Mouse (Mus musculus) MEL (cell line): ENCODE results near the gene Hmgb2. TPM values are rescaled to one million over a fixed set of nuclear protein-coding genes. Genes with fewer than 3 reads are reported as not detected.
A peak's percentile ranks its signal among the peaks of the same experiment; 100 is the strongest.

Source experiments
- DNase-seq: peaks from one replicate; pipeline ENCODE4 v3.0.0; 2011; ENCODE audit warnings: low read depth, low spot score
- H3K27ac ChIP-seq: 2 replicates; pipeline ENCODE4 v1.5.1; 2012; ENCODE audit warnings: low read depth, mild to moderate bottlenecking, control low read depth, low read length, moderate library complexity; ENCODE audit not compliant: control insufficient read depth
- H3K27me3 ChIP-seq, 2 experiments: fragments of 150-350 bp in 1 of 2; sonication (generic) in 1 of 2; 2 replicates each; pipeline ENCODE4 v1.6.1; 2012; ENCODE audit warnings: low read length in 2 of 2, mild to moderate bottlenecking in 2 of 2, improper control_type of control experiment in 1 of 2, moderate library complexity in 1 of 2; ENCODE audit not compliant: insufficient read depth in 2 of 2, control insufficient read depth in 1 of 2
- H3K36me3 ChIP-seq, 2 experiments: 2 replicates each; pipeline ENCODE4 v1.6.1; 2012 to 2014; ENCODE audit warnings: low read length in 2 of 2, improper control_type of control experiment in 1 of 2, inconsistent platforms in 1 of 2, mild to moderate bottlenecking in 1 of 2; ENCODE audit not compliant: insufficient read depth in 2 of 2, control insufficient read depth in 1 of 2
- H3K4me1 ChIP-seq, 2 experiments: fragments of 150-350 bp in 1 of 2; sonication (generic) in 1 of 2; 2 replicates each; pipeline ENCODE4 v1.6.1; 2012; ENCODE audit warnings: low read length in 2 of 2, improper control_type of control experiment in 1 of 2, mild to moderate bottlenecking in 1 of 2; ENCODE audit not compliant: insufficient read depth in 2 of 2, control insufficient read depth in 1 of 2
- H3K4me3 ChIP-seq, 2 experiments: fragments of 150-350 bp in 1 of 2; sonication (generic) in 1 of 2; 2 replicates each; pipeline ENCODE4 v1.5.1; 2012; ENCODE audit warnings: low read depth in 2 of 2, low read length in 2 of 2, mild to moderate bottlenecking in 2 of 2, moderate library complexity in 2 of 2, control low read depth in 1 of 2, improper control_type of control experiment in 1 of 2; ENCODE audit not compliant: control insufficient read depth in 1 of 2, insufficient read depth in 1 of 2
- H3K79me2 ChIP-seq: 2 replicates; pipeline ENCODE4 v1.6.1; 2012; ENCODE audit warnings: mild to moderate bottlenecking, low read length, moderate library complexity; ENCODE audit not compliant: control insufficient read depth, poor library complexity, insufficient read depth
- H3K9ac ChIP-seq: 2 replicates; pipeline ENCODE4 v1.6.1; 2012; ENCODE audit warnings: low read depth, mild to moderate bottlenecking, control low read depth, low read length, moderate library complexity; ENCODE audit not compliant: control insufficient read depth, poor library complexity, severe bottlenecking
- H3K9me3 ChIP-seq: fragments of 150-350 bp; sonication (generic); replicated peaks from 2 replicates; pipeline ENCODE4 v1.6.1; 2012; ENCODE audit warnings: mild to moderate bottlenecking, low read length, improper control_type of control experiment, moderate library complexity; ENCODE audit not compliant: insufficient read depth
- BHLHE40 ChIP-seq: IDR thresholded peaks from 2 replicates; pipeline ENCODE4 v1.6.1; 2012; ENCODE audit warnings: low read depth, mild to moderate bottlenecking, inconsistent platforms, low read length, improper control_type of control experiment, borderline replicate concordance
- CHD1 ChIP-seq: IDR thresholded peaks from 2 replicates; pipeline ENCODE4 v1.6.1; 2012; ENCODE audit warnings: low read depth, mild to moderate bottlenecking, inconsistent platforms, low read length, improper control_type of control experiment
- CHD2 ChIP-seq: IDR thresholded peaks from 2 replicates; pipeline ENCODE4 v1.6.1; 2011; ENCODE audit warnings: low read length, improper control_type of control experiment
- CTCF ChIP-seq, 3 experiments: IDR thresholded peaks in 2 of 3; conservative IDR thresholded peaks in 1 of 3; 2 replicates each; pipeline ENCODE4 v1.5.1; 2011 to 2012; ENCODE audit warnings: low read length in 3 of 3, low read depth in 2 of 3, mild to moderate bottlenecking in 2 of 3, improper control_type of control experiment in 1 of 3, inconsistent platforms in 1 of 3, mixed read lengths in 1 of 3, moderate library complexity in 1 of 3; ENCODE audit not compliant: control insufficient read depth in 1 of 3, insufficient read depth in 1 of 3, poor library complexity in 1 of 3, severe bottlenecking in 1 of 3
- E2F4 ChIP-seq: IDR thresholded peaks from 2 replicates; pipeline ENCODE4 v1.6.1; 2011; ENCODE audit warnings: low read depth, low read length, improper control_type of control experiment, borderline replicate concordance
- ELF1 ChIP-seq: IDR thresholded peaks from 2 replicates; pipeline ENCODE4 v1.6.1; 2014; ENCODE audit warnings: low read depth, mild to moderate bottlenecking, inconsistent platforms, low read length, improper control_type of control experiment, moderate library complexity
- ETS1 ChIP-seq: IDR thresholded peaks from 2 replicates; pipeline ENCODE4 v1.6.1; 2012; ENCODE audit warnings: low read depth, mild to moderate bottlenecking, inconsistent platforms, low read length, improper control_type of control experiment, moderate library complexity
- GABPA ChIP-seq: IDR thresholded peaks from 2 replicates; pipeline ENCODE4 v1.6.1; 2012; ENCODE audit warnings: low read depth, mild to moderate bottlenecking, inconsistent platforms, low read length, improper control_type of control experiment, moderate library complexity
- HCFC1 ChIP-seq: IDR thresholded peaks from 2 replicates; pipeline ENCODE4 v1.6.1; 2012; ENCODE audit warnings: low read depth, mild to moderate bottlenecking, inconsistent platforms, low read length, improper control_type of control experiment, moderate library complexity
- KAT2A ChIP-seq: conservative IDR thresholded peaks from 2 replicates; pipeline ENCODE4 v1.6.1; 2012; ENCODE audit warnings: low read depth, low read length, improper control_type of control experiment, inconsistent platforms
- MAFK ChIP-seq: IDR thresholded peaks from 2 replicates; pipeline ENCODE4 v1.6.1; 2011; ENCODE audit warnings: low read depth, mild to moderate bottlenecking, low read length, improper control_type of control experiment, borderline replicate concordance
- MAX ChIP-seq: IDR thresholded peaks from 2 replicates; pipeline ENCODE4 v1.6.1; 2011; ENCODE audit warnings: low read length, improper control_type of control experiment
- MAZ ChIP-seq: IDR thresholded peaks from 2 replicates; pipeline ENCODE4 v1.6.1; 2012; ENCODE audit warnings: low read depth, mild to moderate bottlenecking, inconsistent platforms, low read length, improper control_type of control experiment
- MEF2A ChIP-seq: IDR thresholded peaks from 2 replicates; pipeline ENCODE4 v1.6.1; 2014; ENCODE audit warnings: low read depth, mild to moderate bottlenecking, inconsistent platforms, low read length, improper control_type of control experiment; ENCODE audit not compliant: poor library complexity, insufficient replicate concordance, severe bottlenecking; ENCODE audit errors: extremely low read depth
- MYB ChIP-seq: IDR thresholded peaks from 2 replicates; pipeline ENCODE4 v1.6.1; 2011; ENCODE audit warnings: mild to moderate bottlenecking, low read depth, low read length, improper control_type of control experiment
- MYC ChIP-seq: IDR thresholded peaks from 2 replicates; pipeline ENCODE4 v1.6.1; 2011; ENCODE audit warnings: low read depth, mild to moderate bottlenecking, low read length, improper control_type of control experiment, moderate library complexity
- NELFE ChIP-seq: IDR thresholded peaks from 2 replicates; pipeline ENCODE4 v1.6.1; 2011; ENCODE audit warnings: low read depth, low read length, improper control_type of control experiment
- NRF1 ChIP-seq: IDR thresholded peaks from 2 replicates; pipeline ENCODE4 v1.6.1; 2014; ENCODE audit warnings: low read depth, mild to moderate bottlenecking, inconsistent platforms, low read length, improper control_type of control experiment, moderate library complexity; ENCODE audit not compliant: poor library complexity, insufficient read depth, severe bottlenecking
- POLR2AphosphoS2 ChIP-seq: IDR thresholded peaks from 2 replicates; pipeline ENCODE4 v1.6.1; 2011; ENCODE audit warnings: low read length, improper control_type of control experiment
- RAD21 ChIP-seq: IDR thresholded peaks from 2 replicates; pipeline ENCODE4 v1.6.1; 2011; ENCODE audit warnings: mild to moderate bottlenecking, low read depth, low read length, improper control_type of control experiment
- SMC3 ChIP-seq: IDR thresholded peaks from 2 replicates; pipeline ENCODE4 v1.6.1; 2011; ENCODE audit warnings: low read depth, low read length, improper control_type of control experiment
- TAL1 ChIP-seq: IDR thresholded peaks from 2 replicates; pipeline ENCODE4 v1.6.1; 2012; ENCODE audit warnings: mild to moderate bottlenecking, inconsistent platforms, low read length, moderate library complexity, mixed read lengths
- TBP ChIP-seq: IDR thresholded peaks from 2 replicates; pipeline ENCODE4 v1.8.0; 2011; ENCODE audit warnings: low read depth, low read length, improper control_type of control experiment
- UBTF ChIP-seq: IDR thresholded peaks from 2 replicates; pipeline ENCODE4 v1.6.1; 2012; ENCODE audit warnings: low read depth, mild to moderate bottlenecking, inconsistent platforms, low read length, improper control_type of control experiment, moderate library complexity, borderline replicate concordance; ENCODE audit not compliant: insufficient read depth
- USF1 ChIP-seq: IDR thresholded peaks from 2 replicates; pipeline ENCODE4 v1.6.1; 2014; ENCODE audit warnings: low read depth, mild to moderate bottlenecking, inconsistent platforms, low read length, improper control_type of control experiment, moderate library complexity
- USF2 ChIP-seq, 2 experiments: IDR thresholded peaks; 2 replicates each; pipeline ENCODE4 v1.6.1; 2011 to 2012; ENCODE audit warnings: improper control_type of control experiment in 2 of 2, low read length in 2 of 2, borderline replicate concordance in 1 of 2, inconsistent platforms in 1 of 2, low read depth in 1 of 2, mild to moderate bottlenecking in 1 of 2; ENCODE audit not compliant: insufficient read depth in 1 of 2
- ZC3H11A ChIP-seq: IDR thresholded peaks from 2 replicates; pipeline ENCODE4 v1.6.1; 2012; ENCODE audit warnings: low read depth, mild to moderate bottlenecking, inconsistent platforms, low read length, improper control_type of control experiment
- ZKSCAN1 ChIP-seq: IDR thresholded peaks from 2 replicates; pipeline ENCODE4 v1.6.1; 2012; ENCODE audit warnings: low read depth, mild to moderate bottlenecking, inconsistent platforms, low read length, improper control_type of control experiment, moderate library complexity
- ZMIZ1 ChIP-seq: IDR thresholded peaks from 2 replicates; pipeline ENCODE4 v1.6.1; 2012; ENCODE audit warnings: low read depth, mild to moderate bottlenecking, inconsistent platforms, low read length, improper control_type of control experiment, moderate library complexity
- ZNF384 ChIP-seq: IDR thresholded peaks from 2 replicates; pipeline ENCODE4 v1.6.1; 2012; ENCODE audit warnings: low read depth, mild to moderate bottlenecking, inconsistent platforms, low read length, improper control_type of control experiment
- polyA plus RNA-seq, 2 experiments: library from polyadenylated mRNA; stranded (reverse) in 1 of 2; unstranded in 1 of 2; fragments of >175 nt in 1 of 2; fragments of >200 nt in 1 of 2; gene quantifications; 2 replicates each; pipeline versions ENCODE4 v1.2.1 to v1.2.4; 2012; ENCODE audit warnings: low replicate concordance in 2 of 2, low read depth in 1 of 2; ENCODE audit not compliant: insufficient read length in 2 of 2, insufficient read depth in 1 of 2, missing spikeins in 1 of 2
- total RNA-seq: library from RNA; depleted of rRNA; stranded (reverse); fragments of 300-350 nt; gene quantifications from 2 replicates; pipeline ENCODE4 v1.2.3, GENCODE M21; 2012

Gene Hmgb2
- total and polyA plus RNA-seq, 3 experiments, result 126 to 399 (median 220) TPM

DNA sequence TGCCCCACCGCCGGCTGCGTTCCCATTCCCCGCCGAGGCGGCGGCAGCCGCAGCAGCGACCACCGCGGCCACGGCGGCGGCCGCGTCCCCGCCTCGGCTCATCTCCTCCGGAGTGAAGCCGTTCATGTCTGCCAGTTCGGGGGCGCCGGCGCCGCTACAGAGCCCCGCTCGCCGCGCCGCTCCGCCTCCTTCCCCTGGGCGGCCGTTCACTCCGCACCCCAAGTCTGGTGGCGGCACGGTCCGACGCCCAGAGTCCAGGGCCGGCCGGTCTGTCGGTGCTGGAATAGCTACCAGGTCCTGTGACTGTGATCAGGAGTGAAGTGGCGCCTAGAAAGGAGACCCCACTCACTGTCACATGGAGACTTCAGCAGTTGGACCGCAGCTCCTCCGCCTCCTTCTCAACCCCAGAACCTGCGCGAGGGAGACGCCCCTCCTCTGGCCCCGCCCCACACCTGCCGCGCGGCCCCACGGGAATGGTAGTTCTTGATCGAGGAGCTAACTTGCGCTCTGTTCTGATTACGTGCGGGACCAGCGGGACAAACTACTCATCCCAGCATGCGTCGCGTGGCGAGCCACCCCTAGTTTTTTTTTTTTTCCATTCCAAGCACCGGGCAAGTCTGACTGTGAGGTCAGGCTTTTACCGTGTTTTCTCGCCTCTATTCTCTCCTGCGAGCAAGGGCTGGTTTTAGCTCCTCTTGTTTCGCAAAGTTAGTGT lies 24.1 kb upstream of the Hmgb2 start, which contains the start of gene Sap30 (continued):
- 0 out of 2 replicates have a peak, but pooled peaks have one; percentile 11 for TF ChIP-seq CHD1
- 0 out of 2 replicates have a peak, but pooled peaks have one; percentile 39 for TF ChIP-seq ELF1
- peak; percentile 76 for TF ChIP-seq NELFE
- no peak for TF ChIP-seq ZMIZ1
- no peak for TF ChIP-seq USF2 (IDR thresholded peaks at IDR 0.05; ENCODE audit: borderline replicate concordance in 1 of 2, insufficient read depth in 1 of 2, low read depth in 1 of 2, low read length in 2 of 2)
- TF ChIP-seq SMC3, result no peak; the same call in 1 of the 2 replicates
- TF ChIP-seq ZKSCAN1, result 0 out of 2 replicates have a peak, but pooled peaks have one; percentile 27
- TF ChIP-seq TAL1, result no peak
- TF ChIP-seq TBP, result peak; percentile 43; the same call in 1 of the 2 replicates
- peak; percentile 66 for TF ChIP-seq MAX
- no peak for TF ChIP-seq UBTF
- TF ChIP-seq NRF1, result peak; percentile 69
- TF ChIP-seq GABPA, result no peak

DNA sequence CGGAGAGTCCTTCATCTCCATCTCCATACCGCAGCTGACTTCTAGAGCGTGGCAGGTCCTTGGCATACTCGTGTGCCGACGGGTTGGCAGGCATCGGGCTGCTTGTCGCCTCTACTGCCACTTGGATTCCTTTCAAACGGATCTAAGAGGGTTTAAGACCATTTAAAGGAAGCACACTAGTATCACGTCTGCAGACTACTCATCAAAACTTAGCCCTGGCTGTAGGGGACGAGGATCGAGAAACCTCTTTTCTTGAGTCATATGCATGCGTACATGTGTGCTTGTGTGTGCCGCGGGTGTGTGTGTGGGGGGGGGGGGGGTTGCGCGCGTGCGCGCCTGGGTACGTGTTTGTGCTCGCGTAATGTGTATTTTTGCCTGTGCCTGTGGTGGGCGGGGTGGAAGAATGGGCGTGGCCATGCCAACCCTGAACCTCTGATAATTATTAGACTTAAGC lies 23.4 kb upstream of the Hmgb2 start:
- peaks cover 12 to 23% of the 10 kb centered on the region in 2 experiments for H3K4me1 ChIP-seq
- H3K79me2 ChIP-seq, result peaks cover 17% of the 10 kb centered on the region
- H3K9ac ChIP-seq, result peak overlapping the region; percentile 70
- DNase-seq, result peak; percentile 90
- H3K27ac ChIP-seq, result peak overlapping the region; percentile 76
- H3K36me3 ChIP-seq, result peaks cover 0 to 24% of the 10 kb centered on the region in 2 experiments; a peak in 3 of 4 replicates
- no peaks in the 10 kb centered on the region for H3K27me3 ChIP-seq
- peak overlapping the region; percentile 74 to 91 for H3K4me3 ChIP-seq
- H3K9me3 ChIP-seq, result no peaks in the 10 kb centered on the region
- TF ChIP-seq E2F4 (no peak), POLR2AphosphoS2 (peak; percentile 61; the same call in 1 of the 2 replicates), MYC (peak; percentile 73), CHD1 (no peak), MYB (no peak), SMC3 (no peak), CHD2 (no peak), USF1 (no peak), ZC3H11A (no peak), NRF1 (peak; percentile 76), ZKSCAN1 (no peak), MEF2A (no peak), CTCF (IDR thresholded peaks at IDR 0.05 in 2 of 3, conservative IDR thresholded peaks at IDR 0.05 in 1 of 3; ENCODE audit: control insufficient read depth in 1 of 3, insufficient read depth in 1 of 3, low read depth in 2 of 3, low read length in 3 of 3, poor library complexity in 1 of 3, severe bottlenecking in 1 of 3) (no peak), NELFE (peak; percentile 70), GABPA (no peak), RAD21 (no peak), BHLHE40 (peak; percentile 62; the same call in 1 of the 2 replicates), USF2 (IDR thresholded peaks at IDR 0.05; ENCODE audit: borderline replicate concordance in 1 of 2, insufficient read depth in 1 of 2, low read depth in 1 of 2, low read length in 2 of 2) (no peak), ETS1 (peak; percentile 41; the same call in 1 of the 2 replicates), UBTF (no peak), ZMIZ1 (peak; percentile 44; the same call in 1 of the 2 replicates), MAZ (peak; percentile 89), HCFC1 (peak; percentile 68), ZNF384 (no peak), MAFK (no peak), KAT2A (no peak)
